7 mouse cellular contexts compared by ENCODE assay signal in the genomic region with DNA sequence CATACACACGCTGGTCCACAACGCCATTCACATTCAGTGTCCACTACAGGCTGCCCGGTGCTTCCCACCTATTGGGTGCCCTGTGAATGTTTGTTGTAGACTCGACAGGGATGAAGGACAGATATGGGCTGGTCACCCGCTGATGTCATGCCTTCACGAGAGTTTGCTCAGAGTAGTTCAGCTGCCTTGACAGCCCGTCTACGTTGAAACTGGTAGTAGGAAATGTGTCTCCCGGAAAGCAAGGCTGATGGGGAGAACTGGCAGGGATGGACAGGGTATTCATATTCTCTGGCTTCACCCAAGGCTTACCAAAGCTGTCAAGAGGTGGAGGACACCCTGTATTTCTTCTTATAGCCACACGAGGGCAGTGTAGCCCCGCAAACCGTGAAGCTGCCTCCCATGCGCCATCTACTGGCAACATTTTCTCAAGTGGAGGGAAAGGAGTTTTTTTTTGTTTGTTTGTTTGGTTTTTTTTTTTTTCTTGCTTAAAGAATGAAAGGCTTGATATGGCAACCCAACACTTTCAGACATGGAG. TPM values are rescaled to one million over a fixed set of nuclear protein-coding genes. Genes with fewer than 3 reads are reported as not detected.
A peak's percentile ranks its signal among the peaks of the same experiment; 100 is the strongest.
DNase-seq lines count a peak whose midpoint lies in the region; ATAC-seq and TF ChIP-seq lines count a peak whose summit lies in the region.

No protein-coding gene starts in this region.

- H3K9ac ChIP-seq in hindbrain, postnatal 0 days (replicated peaks; ENCODE audit: low read length), result no peak overlapping the region

- peak; percentile 72 for DNase-seq in WW6 (ENCODE audit: low read depth, low spot score)
- peak; percentile 78 for DNase-seq in cerebellum, adult 9-11 months
- DNase-seq in gastrocnemius, adult 18-20 months (ENCODE audit: low spot score), result peak; percentile 86
- peak; percentile 92 for DNase-seq in hindbrain, postnatal 0 days (ENCODE audit: low spot score)
- peak; percentile 80 to 83 for DNase-seq in left cerebral cortex, postnatal 10 days (ENCODE audit: extremely low spot score in 1 of 2, low spot score in 2 of 2)
- peak; percentile 93 for DNase-seq in mesoderm, embryonic 11.5 days (ENCODE audit: low read depth, low spot score)
- DNase-seq in right cerebral cortex, postnatal 25 days, result peak; percentile 68

- H3K4me2 ChIP-seq in hindbrain, postnatal 0 days (ENCODE audit: low read depth, low read length), result peak overlapping the region; percentile 36

- no peaks in the 10 kb centered on the region for H3K9me3 ChIP-seq in hindbrain, postnatal 0 days (ENCODE audit: low read length)

- ATAC-seq in hindbrain, postnatal 0 days, result no peak; the same call in 1 of the 2 replicates

- H3K4me1 ChIP-seq in hindbrain, postnatal 0 days (ENCODE audit: insufficient read depth, low read length), result peaks cover 7% of the 10 kb centered on the region

- WGBS in hindbrain, postnatal 0 days, result 25% methylated on average over 13 of the region's 13 CpGs

- H3K27me3 ChIP-seq in hindbrain, postnatal 0 days (ENCODE audit: insufficient read depth, low read length), result no peaks in the 10 kb centered on the region

- intact Hi-C loops in left cerebral cortex, postnatal 10 days (cut with DNase I), result loop anchor here (1.0 to 10.0 kb wide), 2 partner anchors 53 to 168 kb away; no protein-coding TSS in a partner anchor

- TF ChIP-seq CTCF in hindbrain, postnatal 0 days (IDR thresholded peaks at IDR 0.05; ENCODE audit: low read depth), result peak; percentile 100

- no peak overlapping the region for H3K4me3 ChIP-seq in hindbrain, postnatal 0 days (ENCODE audit: low read length)

- H3K27ac ChIP-seq in hindbrain, postnatal 0 days, result no peak overlapping the region

- H3K36me3 ChIP-seq in hindbrain, postnatal 0 days (ENCODE audit: insufficient read depth, low read length), result no peaks in the 10 kb centered on the region

RNA-seq across cellular contexts. Expression of a gene that starts 23.7 kb away (rescaled TPM):
- total RNA-seq in gastrocnemius, adult 18-20 months (2021), result 100 to 1,000 TPM; 197 to 208 TPM
- 323 and 346 TPM in 2 replicates for total RNA-seq in hindbrain, postnatal 0 days (2014; rRNA removed)
- 355 and 374 TPM in 2 replicates for polyA plus RNA-seq in hindbrain, postnatal 0 days (2015; fragmentation: Nextera tagmentation; extraction: Ambion mirVana)
- total RNA-seq in left cerebral cortex, postnatal 10 days (2021), result 100 to 1,000 TPM; 309 to 315 TPM

RNA-seq across cellular contexts. Expression of a gene that starts 41.1 kb away (rescaled TPM):
- total RNA-seq in gastrocnemius, adult 18-20 months (2021), result 1 to 10 TPM; 1.6 to 1.9 TPM
- total RNA-seq in hindbrain, postnatal 0 days (2014; rRNA removed), result 19.5 and 23.4 TPM in 2 replicates
- polyA plus RNA-seq in hindbrain, postnatal 0 days (2015; fragmentation: Nextera tagmentation; extraction: Ambion mirVana), result 10.0 and 11.4 TPM in 2 replicates
- 10 to 100 TPM; 35.8 to 38.3 TPM for total RNA-seq in left cerebral cortex, postnatal 10 days (2021)

RNA-seq across cellular contexts. Expression of a gene that starts 46.1 kb away (rescaled TPM):
- total RNA-seq in gastrocnemius, adult 18-20 months (2021), result 1 to 10 TPM; 4.2 to 7.7 TPM
- 11.9 and 15.2 TPM in 2 replicates for total RNA-seq in hindbrain, postnatal 0 days (2014; rRNA removed)
- polyA plus RNA-seq in hindbrain, postnatal 0 days (2015; fragmentation: Nextera tagmentation; extraction: Ambion mirVana), result 8.0 and 8.2 TPM in 2 replicates
- total RNA-seq in left cerebral cortex, postnatal 10 days (2021), result 10 to 100 TPM; 12.6 to 14.1 TPM

RNA-seq across cellular contexts. Expression of a gene that starts 58.1 kb away (rescaled TPM):
- 1 to 10 TPM; 4.2 to 5.1 TPM for total RNA-seq in gastrocnemius, adult 18-20 months (2021)
- 10.1 and 13.7 TPM in 2 replicates for total RNA-seq in hindbrain, postnatal 0 days (2014; rRNA removed)
- polyA plus RNA-seq in hindbrain, postnatal 0 days (2015; fragmentation: Nextera tagmentation; extraction: Ambion mirVana), result 12.6 and 12.7 TPM in 2 replicates
- total RNA-seq in left cerebral cortex, postnatal 10 days (2021), result 1 to 10 TPM; 4.3 to 4.8 TPM
